Mouse (Mus musculus): ENCODE data around the gene Nfib. TPM values are rescaled to one million over a fixed set of nuclear protein-coding genes. Genes with fewer than 3 reads are reported as not detected.

The Nfib gene
- polyA plus RNA-seq, 1 experiment from 2014 or later: 72.0 TPM

DNA sequence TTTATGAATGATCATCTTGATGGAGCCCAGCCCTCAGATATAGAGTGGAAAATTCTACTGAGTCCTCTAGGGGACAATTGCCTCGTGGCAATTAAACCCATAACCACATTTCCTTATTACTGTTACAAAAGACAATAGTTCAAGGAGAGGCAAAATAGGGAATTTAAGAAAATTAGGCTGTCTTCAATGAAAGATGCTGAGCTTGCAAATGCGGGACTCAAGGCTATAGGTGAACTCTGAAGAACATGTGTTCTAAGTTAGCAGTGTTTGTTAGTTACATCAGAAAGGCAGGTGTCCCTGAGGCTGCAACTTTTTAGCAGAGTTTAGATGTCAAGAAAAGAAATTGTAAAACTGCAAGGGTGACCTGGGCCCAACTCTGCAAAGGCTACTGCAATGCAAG lies 307.3 kb downstream of the Nfib start:
- Histone ChIP-seq H3K9ac (replicated peaks; ENCODE audit: low read length) (no peak overlapping the region), H3K4me1 (ENCODE audit: control insufficient read depth, insufficient read depth, low read length) (peaks cover 18% of the 10 kb centered on the region), H3K36me3 (ENCODE audit: control insufficient read depth, insufficient read depth, low read length) (no peaks in the 10 kb centered on the region), H3K4me2 (ENCODE audit: low read length) (no peak overlapping the region), H3K9me3 (ENCODE audit: control insufficient read depth, low read length) (no peaks in the 10 kb centered on the region), H3K4me3 (replicated peaks; ENCODE audit: low read depth, low read length) (no peak overlapping the region), H3K27me3 (ENCODE audit: control insufficient read depth, insufficient read depth, low read length) (no peaks in the 10 kb centered on the region), H3K27ac (replicated peaks; ENCODE audit: low read depth, low read length) (no peak overlapping the region)
- no peak for ATAC-seq (ENCODE audit: low FRiP score, low TSS enrichment)
- 95% methylated on average over 2 of the region's 2 CpGs for WGBS
- no peak for DNase-seq

DNA sequence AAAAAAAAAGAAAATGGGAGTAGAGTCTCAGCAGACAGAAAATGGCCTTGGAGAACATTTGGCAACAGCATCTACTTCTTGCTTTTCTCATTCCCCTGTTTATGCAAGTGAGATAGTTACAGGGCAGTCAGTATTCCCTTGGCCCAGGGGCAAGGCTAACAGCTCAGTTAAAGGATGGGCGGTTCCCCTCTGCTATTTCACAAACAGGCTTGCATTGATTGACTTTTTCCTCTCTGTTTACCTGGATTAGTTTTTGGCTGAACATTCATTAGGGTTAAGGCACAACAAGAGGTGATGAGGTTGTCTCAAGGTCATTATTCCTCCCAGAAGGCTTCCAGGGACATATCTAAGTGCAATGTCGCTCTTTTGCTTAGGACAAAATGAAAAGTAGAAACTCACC lies 308.7 kb downstream of the Nfib start:
- DNase-seq (no peak), ATAC-seq (ENCODE audit: low FRiP score, low TSS enrichment) (no peak)
- Histone ChIP-seq H3K27ac (replicated peaks; ENCODE audit: low read depth, low read length) (no peak overlapping the region), H3K36me3 (ENCODE audit: control insufficient read depth, insufficient read depth, low read length) (no peaks in the 10 kb centered on the region), H3K27me3 (ENCODE audit: control insufficient read depth, insufficient read depth, low read length) (no peaks in the 10 kb centered on the region), H3K9ac (replicated peaks; ENCODE audit: low read length) (no peak overlapping the region), H3K9me3 (ENCODE audit: control insufficient read depth, low read length) (no peaks in the 10 kb centered on the region), H3K4me3 (replicated peaks; ENCODE audit: low read depth, low read length) (no peak overlapping the region), H3K4me1 (ENCODE audit: control insufficient read depth, insufficient read depth, low read length) (peaks cover 17% of the 10 kb centered on the region), H3K4me2 (ENCODE audit: low read length) (no peak overlapping the region)
- WGBS: 87% methylated on average over 2 of the region's 2 CpGs

DNA sequence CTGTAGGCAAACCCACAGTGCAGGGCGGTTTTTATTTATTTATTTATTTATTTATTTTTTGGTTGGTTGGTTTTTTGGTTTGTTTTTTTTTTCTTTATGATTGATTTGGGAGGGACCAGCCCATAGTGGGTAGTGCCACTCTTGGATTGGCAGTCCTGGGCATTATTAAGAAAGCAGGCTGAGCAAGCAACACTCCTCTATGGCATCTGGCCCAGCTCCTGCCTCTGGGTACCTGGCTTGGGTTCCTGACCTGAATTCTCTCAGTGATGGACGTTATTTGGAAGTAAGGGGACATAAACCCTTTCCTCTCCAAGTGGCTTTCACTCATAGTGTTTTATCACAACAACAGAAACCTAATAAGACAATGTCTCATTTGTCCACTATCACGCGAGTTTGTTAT lies 309.5 kb downstream of the Nfib start:
- Histone ChIP-seq H3K27ac (replicated peaks; ENCODE audit: low read depth, low read length) (no peak overlapping the region), H3K4me2 (ENCODE audit: low read length) (no peak overlapping the region), H3K4me3 (replicated peaks; ENCODE audit: low read depth, low read length) (no peak overlapping the region), H3K36me3 (ENCODE audit: control insufficient read depth, insufficient read depth, low read length) (no peaks in the 10 kb centered on the region), H3K27me3 (ENCODE audit: control insufficient read depth, insufficient read depth, low read length) (no peaks in the 10 kb centered on the region), H3K9me3 (ENCODE audit: control insufficient read depth, low read length) (no peaks in the 10 kb centered on the region), H3K9ac (replicated peaks; ENCODE audit: low read length) (no peak overlapping the region), H3K4me1 (ENCODE audit: control insufficient read depth, insufficient read depth, low read length) (peaks cover 13% of the 10 kb centered on the region)
- WGBS: 83% methylated on average over 4 of the region's 4 CpGs
- ATAC-seq (ENCODE audit: low FRiP score, low TSS enrichment) (no peak), DNase-seq (no peak)

DNA sequence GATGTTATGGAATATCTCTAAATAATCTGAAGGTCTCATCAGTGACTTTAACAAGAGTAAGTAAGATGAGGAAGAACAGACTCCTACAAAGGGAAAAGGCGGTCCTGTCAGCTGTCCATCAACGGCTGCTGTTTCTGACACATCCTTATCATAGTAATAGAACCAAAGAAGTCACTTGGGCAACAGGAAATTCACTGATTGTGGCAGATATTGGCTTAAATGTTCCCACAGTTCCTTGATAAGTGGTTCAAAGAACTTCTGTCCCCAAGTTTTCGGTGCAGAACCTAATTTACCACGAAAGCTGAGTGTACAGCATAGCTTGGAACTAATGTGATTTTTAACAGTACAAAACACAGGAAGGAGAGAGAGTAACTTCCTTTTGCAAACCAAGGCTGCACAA lies 311.2 kb downstream of the Nfib start:
- ATAC-seq (ENCODE audit: low FRiP score, low TSS enrichment) (no peak), DNase-seq (no peak)
- H3K27ac ChIP-seq (replicated peaks; ENCODE audit: low read depth, low read length): no peak overlapping the region
- H3K36me3 ChIP-seq (ENCODE audit: control insufficient read depth, insufficient read depth, low read length): no peaks in the 10 kb centered on the region
- no peak overlapping the region for H3K4me2 ChIP-seq (ENCODE audit: low read length)
- no peak overlapping the region for H3K4me3 ChIP-seq (replicated peaks; ENCODE audit: low read depth, low read length)
- no peaks in the 10 kb centered on the region for H3K9me3 ChIP-seq (ENCODE audit: control insufficient read depth, low read length)
- H3K27me3 ChIP-seq (ENCODE audit: control insufficient read depth, insufficient read depth, low read length): no peaks in the 10 kb centered on the region
- 0 out of 2 replicates have a peak, but pooled peaks cover 4% of the 10 kb centered on the region for H3K4me1 ChIP-seq (ENCODE audit: control insufficient read depth, insufficient read depth, low read length)
- no peak overlapping the region for H3K9ac ChIP-seq (replicated peaks; ENCODE audit: low read length)
- 72% methylated on average over 4 of the region's 4 CpGs for WGBS

DNA sequence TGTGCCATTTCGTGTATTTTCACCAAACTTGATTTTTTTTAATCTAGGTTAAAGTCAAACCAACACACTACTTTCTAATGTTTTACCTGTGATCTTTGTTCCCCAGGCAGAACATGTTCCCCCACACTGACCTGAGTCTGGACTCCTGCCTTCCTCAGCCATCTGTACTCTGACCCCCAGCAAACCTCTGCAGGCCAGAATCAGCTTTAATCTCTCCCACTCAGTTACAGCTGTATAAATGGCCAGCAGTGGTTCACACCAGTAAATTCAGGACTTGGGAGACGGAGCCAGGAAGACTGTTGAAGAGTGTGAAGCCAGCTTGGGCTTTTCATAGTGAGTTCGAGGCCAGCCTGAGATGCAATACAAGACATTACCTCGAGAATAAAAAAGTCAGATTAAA lies 312.5 kb downstream of the Nfib start:
- H3K4me3 ChIP-seq (replicated peaks; ENCODE audit: low read depth, low read length): no peak overlapping the region
- H3K9ac ChIP-seq (replicated peaks; ENCODE audit: low read length): no peak overlapping the region
- DNase-seq (no peak), ATAC-seq (ENCODE audit: low FRiP score, low TSS enrichment) (no peak)
- no peak overlapping the region for H3K27ac ChIP-seq (replicated peaks; ENCODE audit: low read depth, low read length)
- no peaks in the 10 kb centered on the region for H3K36me3 ChIP-seq (ENCODE audit: control insufficient read depth, insufficient read depth, low read length)
- no peaks in the 10 kb centered on the region for H3K27me3 ChIP-seq (ENCODE audit: control insufficient read depth, insufficient read depth, low read length)
- H3K4me2 ChIP-seq (ENCODE audit: low read length): no peak overlapping the region
- 0 out of 2 replicates have a peak, but pooled peaks cover 4% of the 10 kb centered on the region for H3K4me1 ChIP-seq (ENCODE audit: control insufficient read depth, insufficient read depth, low read length)
- H3K9me3 ChIP-seq (ENCODE audit: control insufficient read depth, low read length): no peaks in the 10 kb centered on the region
- 83% methylated on average over 4 of the region's 4 CpGs for WGBS

DNA sequence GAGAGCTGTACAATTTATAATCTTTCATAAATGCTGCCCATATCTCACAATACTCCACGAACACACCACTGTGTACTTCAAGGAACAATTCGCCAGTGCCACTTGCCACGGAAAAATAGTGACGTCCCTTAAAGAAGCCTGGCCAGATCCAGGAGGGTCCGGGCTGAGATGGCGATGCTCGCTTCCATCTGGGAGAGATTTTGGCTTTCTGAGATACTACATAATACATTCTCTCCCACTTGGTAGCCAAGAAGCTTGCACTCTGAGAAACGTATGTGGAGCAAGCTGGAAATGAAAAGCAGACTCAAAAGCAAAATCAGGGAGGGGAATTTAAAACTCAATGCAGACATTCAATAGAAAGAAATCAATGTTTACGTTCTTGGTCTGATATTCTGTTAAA lies 313.1 kb downstream of the Nfib start:
- Histone ChIP-seq H3K4me3 (replicated peaks; ENCODE audit: low read depth, low read length) (no peak overlapping the region), H3K36me3 (ENCODE audit: control insufficient read depth, insufficient read depth, low read length) (no peaks in the 10 kb centered on the region), H3K9me3 (ENCODE audit: control insufficient read depth, low read length) (no peaks in the 10 kb centered on the region), H3K27me3 (ENCODE audit: control insufficient read depth, insufficient read depth, low read length) (no peaks in the 10 kb centered on the region), H3K27ac (replicated peaks; ENCODE audit: low read depth, low read length) (no peak overlapping the region), H3K9ac (replicated peaks; ENCODE audit: low read length) (no peak overlapping the region), H3K4me2 (ENCODE audit: low read length) (no peak overlapping the region), H3K4me1 (ENCODE audit: control insufficient read depth, insufficient read depth, low read length) (0 out of 2 replicates have a peak, but pooled peaks cover 4% of the 10 kb centered on the region)
- 84% methylated on average over 9 of the region's 9 CpGs for WGBS
- ATAC-seq (ENCODE audit: low FRiP score, low TSS enrichment) (no peak), DNase-seq (no peak)

DNA sequence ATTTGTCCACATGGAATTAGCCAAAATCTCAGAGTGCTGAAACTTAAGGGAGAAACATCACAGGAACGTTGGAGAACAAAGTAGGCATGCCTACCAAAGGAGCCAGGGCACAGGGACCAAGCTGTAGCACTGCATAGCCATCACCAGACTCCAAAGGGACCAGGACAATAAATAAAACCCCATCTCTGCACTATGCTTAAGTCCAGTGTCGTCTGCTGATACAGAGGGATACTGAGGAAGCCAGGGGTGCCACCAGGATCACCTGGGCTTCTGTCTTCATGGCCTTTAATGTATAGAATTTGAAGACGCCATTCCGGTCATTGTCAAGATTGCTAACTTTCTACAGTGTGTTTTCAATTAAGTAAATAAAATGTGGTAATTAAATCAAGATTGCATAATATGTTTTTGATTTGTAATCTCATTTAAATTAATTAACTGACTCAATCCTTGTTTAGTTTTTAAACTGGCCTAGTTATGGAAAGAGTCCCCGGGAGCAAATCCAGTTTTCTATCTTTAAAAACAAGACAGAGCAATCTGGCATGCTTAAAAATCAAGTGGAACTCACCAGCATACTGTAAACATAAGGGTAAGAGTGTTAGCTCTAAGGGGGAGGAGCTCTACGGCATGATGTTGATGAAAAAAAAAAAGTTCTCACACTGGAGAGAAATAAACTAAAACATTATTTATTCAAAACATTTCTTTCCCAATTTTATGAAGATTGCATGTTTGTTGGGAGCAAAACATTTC lies 313.7 kb downstream of the Nfib start:
- no peaks in the 10 kb centered on the region for H3K9me3 ChIP-seq (ENCODE audit: control insufficient read depth, low read length)
- H3K36me3 ChIP-seq (ENCODE audit: control insufficient read depth, insufficient read depth, low read length): no peaks in the 10 kb centered on the region
- DNase-seq (no peak), ATAC-seq (ENCODE audit: low FRiP score, low TSS enrichment) (no peak)
- H3K27ac ChIP-seq (replicated peaks; ENCODE audit: low read depth, low read length): no peak overlapping the region
- no peaks in the 10 kb centered on the region for H3K27me3 ChIP-seq (ENCODE audit: control insufficient read depth, insufficient read depth, low read length)
- no peak overlapping the region for H3K4me2 ChIP-seq (ENCODE audit: low read length)
- H3K9ac ChIP-seq (replicated peaks; ENCODE audit: low read length): no peak overlapping the region
- 75% methylated on average over 6 of the region's 6 CpGs for WGBS
- 0 out of 2 replicates have a peak, but pooled peaks cover 4% of the 10 kb centered on the region for H3K4me1 ChIP-seq (ENCODE audit: control insufficient read depth, insufficient read depth, low read length)
- no peak overlapping the region for H3K4me3 ChIP-seq (replicated peaks; ENCODE audit: low read depth, low read length)

DNA sequence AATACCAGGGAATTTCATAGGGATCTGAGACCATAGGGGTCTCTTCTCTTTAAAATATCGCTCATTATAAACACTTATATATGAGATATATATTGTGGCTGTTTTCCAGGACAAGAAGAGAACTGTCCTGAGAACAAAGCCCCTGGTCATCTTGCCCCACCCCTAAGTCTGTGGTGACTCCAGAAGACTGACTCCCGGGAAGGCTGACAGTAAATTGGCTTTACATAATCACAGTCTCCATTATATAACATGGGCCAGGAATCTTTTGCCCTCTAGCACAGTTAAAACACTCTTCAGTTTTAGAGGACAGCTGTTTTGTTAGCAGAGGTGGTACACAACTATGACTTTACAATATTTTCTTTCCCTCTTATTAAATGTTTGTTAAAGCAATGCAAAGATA lies 315.0 kb downstream of the Nfib start:
- WGBS: 56% methylated on average over 2 of the region's 2 CpGs
- no peaks in the 10 kb centered on the region for H3K9me3 ChIP-seq (ENCODE audit: control insufficient read depth, low read length)
- H3K4me2 ChIP-seq (ENCODE audit: low read length): no peak overlapping the region
- no peak overlapping the region for H3K9ac ChIP-seq (replicated peaks; ENCODE audit: low read length)
- H3K27ac ChIP-seq (replicated peaks; ENCODE audit: low read depth, low read length): no peak overlapping the region
- no peak overlapping the region for H3K4me3 ChIP-seq (replicated peaks; ENCODE audit: low read depth, low read length)
- ATAC-seq (ENCODE audit: low FRiP score, low TSS enrichment) (no peak), DNase-seq (no peak)
- H3K36me3 ChIP-seq (ENCODE audit: control insufficient read depth, insufficient read depth, low read length): no peaks in the 10 kb centered on the region
- 0 out of 2 replicates have a peak, but pooled peaks cover 4% of the 10 kb centered on the region for H3K4me1 ChIP-seq (ENCODE audit: control insufficient read depth, insufficient read depth, low read length)
- no peaks in the 10 kb centered on the region for H3K27me3 ChIP-seq (ENCODE audit: control insufficient read depth, insufficient read depth, low read length)

DNA sequence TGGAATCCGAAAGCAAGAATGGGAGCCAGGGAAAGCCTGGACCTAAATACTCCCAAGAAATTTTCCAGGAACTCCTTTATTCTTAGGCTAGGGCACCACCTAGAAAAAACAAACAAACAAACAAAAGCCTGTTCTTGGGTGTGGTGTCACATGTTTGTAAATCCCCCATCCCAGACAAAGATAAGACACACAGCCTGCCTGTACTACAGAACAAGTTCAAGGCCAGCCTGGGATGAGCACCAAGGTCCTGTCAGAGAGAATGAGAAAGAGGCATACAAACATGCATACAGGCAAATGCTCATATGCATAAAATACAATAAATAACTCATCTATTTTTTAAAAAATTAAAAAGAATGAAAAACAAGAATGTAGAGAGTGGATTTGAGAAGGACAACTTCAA lies 315.7 kb downstream of the Nfib start:
- Histone ChIP-seq H3K4me1 (ENCODE audit: control insufficient read depth, insufficient read depth, low read length) (0 out of 2 replicates have a peak, but pooled peaks cover 4% of the 10 kb centered on the region), H3K27ac (replicated peaks; ENCODE audit: low read depth, low read length) (no peak overlapping the region), H3K9ac (replicated peaks; ENCODE audit: low read length) (no peak overlapping the region), H3K4me3 (replicated peaks; ENCODE audit: low read depth, low read length) (no peak overlapping the region), H3K9me3 (ENCODE audit: control insufficient read depth, low read length) (no peaks in the 10 kb centered on the region), H3K4me2 (ENCODE audit: low read length) (no peak overlapping the region), H3K36me3 (ENCODE audit: control insufficient read depth, insufficient read depth, low read length) (no peaks in the 10 kb centered on the region), H3K27me3 (ENCODE audit: control insufficient read depth, insufficient read depth, low read length) (no peaks in the 10 kb centered on the region)
- ATAC-seq (ENCODE audit: low FRiP score, low TSS enrichment): no peak
- no peak for DNase-seq
- 97% methylated on average over 1 of the region's 1 CpGs for WGBS
